Comparison of ENCODE assay signal across 15 mouse cellular contexts in genomic region chr8:83423032-83423825, GRCm38 (mm10). TPM values are rescaled to one million over a fixed set of nuclear protein-coding genes. Genes with fewer than 3 reads are reported as not detected.
DNase-seq lines count a peak whose midpoint lies in the region; ATAC-seq lines count a peak whose summit lies in the region.
"Had no signal": no experiment of that assay in that cellular context is flagged by ENCODE, and none has a peak within 500 bp of the region (broad histone marks: within the 10 kb centered on the region; RNA-seq: fewer than 3 reads in every experiment).

No protein-coding gene starts in this region.

- no peaks in the 10 kb centered on the region for H3K27me3 ChIP-seq in liver, embryonic 11.5 days (replicated peaks; ENCODE audit: control insufficient read depth, insufficient read depth, low read length)

- H3K36me3 ChIP-seq in liver, embryonic 11.5 days (ENCODE audit: control insufficient read depth, insufficient read depth, low read length) = no peaks in the 10 kb centered on the region
- H3K36me3 ChIP-seq: heart, embryonic 13.5 days had no signal

- peak overlapping the region; percentile 35; the same call in 1 of the 2 replicates for H3K9ac ChIP-seq in liver, embryonic 11.5 days (ENCODE audit: low read depth, low read length)
- H3K9ac ChIP-seq: heart, embryonic 13.5 days had no signal

- peak; percentile 93 for ATAC-seq in erythroblast, adult 5-6 weeks (replicated peaks; ENCODE audit: low FRiP score, poor library complexity, severe bottlenecking)
- peak; percentile 94 for ATAC-seq in liver, embryonic 11.5 days (replicated peaks; ENCODE audit: low FRiP score)
- ATAC-seq: hindbrain, embryonic 16.5 days had no signal

- DNase-seq in spleen, postnatal 10 days (ENCODE audit: low spot score in 2 of 2) = peak; percentile 38 to 75
- no peak for DNase-seq in spleen, adult 18-20 months
- peak; percentile 45 for DNase-seq in liver, embryonic 11.5 days (ENCODE audit: low spot score)
- peak; percentile 6 for DNase-seq in telencephalon, adult 2 months (ENCODE audit: low read depth, low spot score)
- DNase-seq in urinary bladder, postnatal 4 days (ENCODE audit: low spot score in 2 of 2) = no peak
- no peak for DNase-seq in frontal cortex, postnatal 25 days (ENCODE audit: low spot score in 2 of 2)
- DNase-seq: cerebellum, adult 9-10 months; retina, postnatal 1 day; thymus, adult 18-20 months had no signal

- H3K4me1 ChIP-seq in liver, embryonic 11.5 days (replicated peaks; ENCODE audit: control insufficient read depth, insufficient read depth, low read length) = peaks cover 21% of the 10 kb centered on the region

- H3K4me3 ChIP-seq in liver, embryonic 11.5 days (ENCODE audit: low read depth, low read length) = no peak overlapping the region
- H3K4me3 ChIP-seq: heart, embryonic 13.5 days had no signal

- H3K9me3 ChIP-seq in liver, embryonic 11.5 days (ENCODE audit: control insufficient read depth, low read length) = no peaks in the 10 kb centered on the region
- H3K9me3 ChIP-seq: heart, embryonic 13.5 days had no signal

- H3K4me2 ChIP-seq in liver, embryonic 11.5 days = peak overlapping the region; percentile 56
- H3K4me2 ChIP-seq: heart, embryonic 13.5 days had no signal

- peak overlapping the region; percentile 94 for H3K27ac ChIP-seq in liver, embryonic 11.5 days (ENCODE audit: low read depth, low read length)
- H3K27ac ChIP-seq: heart, embryonic 13.5 days; macrophage had no signal

- 47% methylated on average over 13 of the region's 13 CpGs for WGBS in liver, embryonic 11.5 days

RNA-seq across cellular contexts. Expression of gene Clgn, which starts 33.6 kb away (rescaled TPM):
- 0.63 and 0.77 TPM in 2 replicates for total RNA-seq in erythroblast, adult 5-6 weeks (2015; ENCODE audit: low replicate concordance)
- 1.3 and 4.3 TPM in 2 replicates for total RNA-seq in erythroblast, adult 5-6 weeks (2017; ENCODE audit: low replicate concordance)
- 0.62 and 0.87 TPM in 2 replicates for polyA plus RNA-seq in liver, embryonic 11.5 days (2014; fragmentation: Nextera tagmentation; extraction: Ambion mirVana)
- total RNA-seq: adrenal gland, adult 18-20 months; gastrocnemius, adult 18-20 months had no signal
- polyA plus RNA-seq: macrophage had no signal

RNA-seq across cellular contexts. Expression of gene Scoc, which starts 35.0 kb away (rescaled TPM):
- total RNA-seq in erythroblast, adult 5-6 weeks (2015; ENCODE audit: low replicate concordance) = 40.9 and 47.0 TPM in 2 replicates
- 52.7 and 55.6 TPM in 2 replicates for total RNA-seq in erythroblast, adult 5-6 weeks (2017; ENCODE audit: low replicate concordance)
- polyA plus RNA-seq in liver, embryonic 11.5 days (2014; fragmentation: Nextera tagmentation; extraction: Ambion mirVana) = 83.3 and 91.0 TPM in 2 replicates

Comparison
In these comparisons a context has a peak if more than half of its experiments do, and no peak if none do; other contexts are left out.
1. DNase-seq: peak in spleen, postnatal 10 days (2 of 2), liver, embryonic 11.5 days (single experiment) and telencephalon, adult 2 months (single experiment); none in spleen, adult 18-20 months (0 of 2), urinary bladder, postnatal 4 days (0 of 2) and frontal cortex, postnatal 25 days (0 of 2).